Mouse (Mus musculus) MEL (cell line): ENCODE data around the gene Hist2h2aa1. TPM values are rescaled to one million over a fixed set of nuclear protein-coding genes. Genes with fewer than 3 reads are reported as not detected.
"Not testable (repeated sequence)": the region's sequence is repeated elsewhere in the genome, so short reads cannot be mapped to it uniquely, and the experiment has no call there.

Source experiments
- DNase-seq: peaks from one replicate; pipeline ENCODE4 v3.0.0; 2011; ENCODE audit warnings: low read depth, low spot score
- H3K27ac ChIP-seq: 2 replicates; pipeline ENCODE4 v1.5.1; 2012; ENCODE audit warnings: low read depth, mild to moderate bottlenecking, control low read depth, low read length, moderate library complexity; ENCODE audit not compliant: control insufficient read depth
- H3K27me3 ChIP-seq, 2 experiments: fragments of 150-350 bp in 1 of 2; sonication (generic) in 1 of 2; 2 replicates each; pipeline ENCODE4 v1.6.1; 2012; ENCODE audit warnings: low read length in 2 of 2, mild to moderate bottlenecking in 2 of 2, improper control_type of control experiment in 1 of 2, moderate library complexity in 1 of 2; ENCODE audit not compliant: insufficient read depth in 2 of 2, control insufficient read depth in 1 of 2
- H3K36me3 ChIP-seq, 2 experiments: 2 replicates each; pipeline ENCODE4 v1.6.1; 2012 to 2014; ENCODE audit warnings: low read length in 2 of 2, improper control_type of control experiment in 1 of 2, inconsistent platforms in 1 of 2, mild to moderate bottlenecking in 1 of 2; ENCODE audit not compliant: insufficient read depth in 2 of 2, control insufficient read depth in 1 of 2
- H3K4me1 ChIP-seq, 2 experiments: fragments of 150-350 bp in 1 of 2; sonication (generic) in 1 of 2; 2 replicates each; pipeline ENCODE4 v1.6.1; 2012; ENCODE audit warnings: low read length in 2 of 2, improper control_type of control experiment in 1 of 2, mild to moderate bottlenecking in 1 of 2; ENCODE audit not compliant: insufficient read depth in 2 of 2, control insufficient read depth in 1 of 2
- H3K4me3 ChIP-seq, 2 experiments: fragments of 150-350 bp in 1 of 2; sonication (generic) in 1 of 2; 2 replicates each; pipeline ENCODE4 v1.5.1; 2012; ENCODE audit warnings: low read depth in 2 of 2, low read length in 2 of 2, mild to moderate bottlenecking in 2 of 2, moderate library complexity in 2 of 2, control low read depth in 1 of 2, improper control_type of control experiment in 1 of 2; ENCODE audit not compliant: control insufficient read depth in 1 of 2, insufficient read depth in 1 of 2
- H3K79me2 ChIP-seq: 2 replicates; pipeline ENCODE4 v1.6.1; 2012; ENCODE audit warnings: mild to moderate bottlenecking, low read length, moderate library complexity; ENCODE audit not compliant: control insufficient read depth, poor library complexity, insufficient read depth
- H3K9ac ChIP-seq: 2 replicates; pipeline ENCODE4 v1.6.1; 2012; ENCODE audit warnings: low read depth, mild to moderate bottlenecking, control low read depth, low read length, moderate library complexity; ENCODE audit not compliant: control insufficient read depth, poor library complexity, severe bottlenecking
- H3K9me3 ChIP-seq: fragments of 150-350 bp; sonication (generic); replicated peaks from 2 replicates; pipeline ENCODE4 v1.6.1; 2012; ENCODE audit warnings: mild to moderate bottlenecking, low read length, improper control_type of control experiment, moderate library complexity; ENCODE audit not compliant: insufficient read depth
- BHLHE40 ChIP-seq: IDR thresholded peaks from 2 replicates; pipeline ENCODE4 v1.6.1; 2012; ENCODE audit warnings: low read depth, mild to moderate bottlenecking, inconsistent platforms, low read length, improper control_type of control experiment, borderline replicate concordance
- CHD1 ChIP-seq: IDR thresholded peaks from 2 replicates; pipeline ENCODE4 v1.6.1; 2012; ENCODE audit warnings: low read depth, mild to moderate bottlenecking, inconsistent platforms, low read length, improper control_type of control experiment
- CTCF ChIP-seq, 3 experiments: IDR thresholded peaks in 2 of 3; conservative IDR thresholded peaks in 1 of 3; 2 replicates each; pipeline ENCODE4 v1.5.1; 2011 to 2012; ENCODE audit warnings: low read length in 3 of 3, low read depth in 2 of 3, mild to moderate bottlenecking in 2 of 3, improper control_type of control experiment in 1 of 3, inconsistent platforms in 1 of 3, mixed read lengths in 1 of 3, moderate library complexity in 1 of 3; ENCODE audit not compliant: control insufficient read depth in 1 of 3, insufficient read depth in 1 of 3, poor library complexity in 1 of 3, severe bottlenecking in 1 of 3
- E2F4 ChIP-seq: IDR thresholded peaks from 2 replicates; pipeline ENCODE4 v1.6.1; 2011; ENCODE audit warnings: low read depth, low read length, improper control_type of control experiment, borderline replicate concordance
- EP300 ChIP-seq, 2 experiments: IDR thresholded peaks; 2 replicates each; pipeline ENCODE4 v1.6.1; 2011; ENCODE audit warnings: improper control_type of control experiment in 2 of 2, low read length in 2 of 2, low read depth in 1 of 2, mild to moderate bottlenecking in 1 of 2
- ETS1 ChIP-seq: IDR thresholded peaks from 2 replicates; pipeline ENCODE4 v1.6.1; 2012; ENCODE audit warnings: low read depth, mild to moderate bottlenecking, inconsistent platforms, low read length, improper control_type of control experiment, moderate library complexity
- GABPA ChIP-seq: IDR thresholded peaks from 2 replicates; pipeline ENCODE4 v1.6.1; 2012; ENCODE audit warnings: low read depth, mild to moderate bottlenecking, inconsistent platforms, low read length, improper control_type of control experiment, moderate library complexity
- HCFC1 ChIP-seq: IDR thresholded peaks from 2 replicates; pipeline ENCODE4 v1.6.1; 2012; ENCODE audit warnings: low read depth, mild to moderate bottlenecking, inconsistent platforms, low read length, improper control_type of control experiment, moderate library complexity
- JUND ChIP-seq: IDR thresholded peaks from 2 replicates; pipeline ENCODE4 v1.6.1; 2011; ENCODE audit warnings: low read depth, mild to moderate bottlenecking, improper control_type of control experiment, low read length
- KAT2A ChIP-seq: conservative IDR thresholded peaks from 2 replicates; pipeline ENCODE4 v1.6.1; 2012; ENCODE audit warnings: low read depth, low read length, improper control_type of control experiment, inconsistent platforms
- MAFK ChIP-seq: IDR thresholded peaks from 2 replicates; pipeline ENCODE4 v1.6.1; 2011; ENCODE audit warnings: low read depth, mild to moderate bottlenecking, low read length, improper control_type of control experiment, borderline replicate concordance
- MAX ChIP-seq: IDR thresholded peaks from 2 replicates; pipeline ENCODE4 v1.6.1; 2011; ENCODE audit warnings: low read length, improper control_type of control experiment
- MAZ ChIP-seq: IDR thresholded peaks from 2 replicates; pipeline ENCODE4 v1.6.1; 2012; ENCODE audit warnings: low read depth, mild to moderate bottlenecking, inconsistent platforms, low read length, improper control_type of control experiment
- MXI1 ChIP-seq: IDR thresholded peaks from 2 replicates; pipeline ENCODE4 v1.6.1; 2011; ENCODE audit warnings: mild to moderate bottlenecking, low read depth, low read length, improper control_type of control experiment
- MYC ChIP-seq: IDR thresholded peaks from 2 replicates; pipeline ENCODE4 v1.6.1; 2011; ENCODE audit warnings: low read depth, mild to moderate bottlenecking, low read length, improper control_type of control experiment, moderate library complexity
- POLR2A ChIP-seq, 2 experiments: IDR thresholded peaks; 2 replicates each; pipeline ENCODE4 v1.6.1; 2011 to 2012; ENCODE audit warnings: low read length in 2 of 2, mild to moderate bottlenecking in 2 of 2, control low read depth in 1 of 2, improper control_type of control experiment in 1 of 2, low read depth in 1 of 2, moderate library complexity in 1 of 2; ENCODE audit not compliant: control insufficient read depth in 1 of 2, insufficient read depth in 1 of 2, poor library complexity in 1 of 2
- POLR2AphosphoS2 ChIP-seq: IDR thresholded peaks from 2 replicates; pipeline ENCODE4 v1.6.1; 2011; ENCODE audit warnings: low read length, improper control_type of control experiment
- POLR2AphosphoS5 ChIP-seq: IDR thresholded peaks from 2 replicates; pipeline ENCODE4 v1.6.1; 2012; ENCODE audit warnings: low read depth, borderline replicate concordance, mild to moderate bottlenecking, inconsistent platforms, low read length, moderate library complexity, mixed read lengths
- RAD21 ChIP-seq: IDR thresholded peaks from 2 replicates; pipeline ENCODE4 v1.6.1; 2011; ENCODE audit warnings: mild to moderate bottlenecking, low read depth, low read length, improper control_type of control experiment
- RCOR1 ChIP-seq: IDR thresholded peaks from 2 replicates; pipeline ENCODE4 v1.6.1; 2012; ENCODE audit warnings: low read depth, mild to moderate bottlenecking, inconsistent platforms, low read length, improper control_type of control experiment
- SIN3A ChIP-seq: IDR thresholded peaks from 2 replicates; pipeline ENCODE4 v1.6.1; 2012; ENCODE audit warnings: low read length, improper control_type of control experiment, inconsistent platforms
- SMC3 ChIP-seq: IDR thresholded peaks from 2 replicates; pipeline ENCODE4 v1.6.1; 2011; ENCODE audit warnings: low read depth, low read length, improper control_type of control experiment
- TAL1 ChIP-seq: IDR thresholded peaks from 2 replicates; pipeline ENCODE4 v1.6.1; 2012; ENCODE audit warnings: mild to moderate bottlenecking, inconsistent platforms, low read length, moderate library complexity, mixed read lengths
- ZC3H11A ChIP-seq: IDR thresholded peaks from 2 replicates; pipeline ENCODE4 v1.6.1; 2012; ENCODE audit warnings: low read depth, mild to moderate bottlenecking, inconsistent platforms, low read length, improper control_type of control experiment
- ZKSCAN1 ChIP-seq: IDR thresholded peaks from 2 replicates; pipeline ENCODE4 v1.6.1; 2012; ENCODE audit warnings: low read depth, mild to moderate bottlenecking, inconsistent platforms, low read length, improper control_type of control experiment, moderate library complexity
- ZMIZ1 ChIP-seq: IDR thresholded peaks from 2 replicates; pipeline ENCODE4 v1.6.1; 2012; ENCODE audit warnings: low read depth, mild to moderate bottlenecking, inconsistent platforms, low read length, improper control_type of control experiment, moderate library complexity
- polyA plus RNA-seq, 2 experiments: library from polyadenylated mRNA; stranded (reverse) in 1 of 2; unstranded in 1 of 2; fragments of >175 nt in 1 of 2; fragments of >200 nt in 1 of 2; gene quantifications; 2 replicates each; pipeline versions ENCODE4 v1.2.1 to v1.2.4; 2012; ENCODE audit warnings: low replicate concordance in 2 of 2, low read depth in 1 of 2; ENCODE audit not compliant: insufficient read length in 2 of 2, insufficient read depth in 1 of 2, missing spikeins in 1 of 2
- total RNA-seq: library from RNA; depleted of rRNA; stranded (reverse); fragments of 300-350 nt; gene quantifications from 2 replicates; pipeline ENCODE4 v1.2.3, GENCODE M21; 2012; rRNA removed

Gene Hist2h2aa1
- 3,456 and 4,103 TPM in 2 replicates for total RNA-seq
- 1 to 10 TPM in 1 of 2 experiments, not detected in 1; 1.5 TPM for polyA plus RNA-seq

DNA sequence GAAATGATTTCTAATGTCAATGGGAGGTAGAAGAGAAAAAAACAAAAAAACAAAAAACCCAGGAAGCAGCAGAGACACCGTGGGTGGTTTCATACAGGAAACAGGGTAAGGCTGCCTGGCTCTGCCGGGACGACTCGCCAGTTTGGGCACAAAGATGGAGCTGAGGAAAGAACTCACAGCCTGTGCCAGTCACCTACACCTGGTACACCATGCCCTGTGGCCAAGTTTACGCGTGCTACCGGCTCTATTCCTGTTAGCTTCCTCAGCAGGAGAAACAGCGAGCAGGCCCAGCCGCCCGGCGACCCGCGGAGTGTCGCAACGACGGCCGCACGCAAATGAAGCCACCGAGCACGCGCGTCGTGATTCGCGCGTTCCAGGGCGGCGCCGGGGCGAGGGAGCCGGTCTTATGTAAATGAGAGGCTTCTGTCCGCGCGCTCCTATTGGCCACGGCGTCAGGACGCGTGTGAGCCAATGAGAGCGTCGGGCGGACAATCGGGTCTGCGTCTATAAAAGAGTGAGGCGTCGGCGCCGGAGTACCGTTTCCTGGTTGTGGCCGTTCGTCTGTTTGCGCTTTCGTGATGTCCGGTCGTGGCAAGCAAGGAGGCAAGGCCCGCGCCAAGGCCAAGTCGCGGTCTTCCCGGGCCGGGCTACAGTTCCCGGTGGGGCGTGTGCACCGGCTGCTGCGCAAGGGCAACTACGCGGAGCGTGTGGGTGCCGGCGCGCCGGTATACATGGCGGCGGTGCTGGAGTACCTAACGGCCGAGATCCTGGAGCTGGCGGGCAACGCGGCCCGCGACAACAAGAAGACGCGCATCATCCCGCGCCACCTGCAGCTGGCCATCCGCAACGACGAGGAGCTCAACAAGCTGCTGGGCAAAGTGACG lies at the start of gene Hist2h2aa1:
Gene Hist2h2aa1, plus strand, starts transcription at position 495 of the 884 bp plus-strand sequence.
- not testable (repeated sequence) for H3K27me3 ChIP-seq, H3K79me2 ChIP-seq, H3K9me3 ChIP-seq
- peak within 1 kb of the TSS; percentile 91 for H3K9ac ChIP-seq
- peak within 1 kb of the TSS; percentile 98 for H3K27ac ChIP-seq
- peaks cover 13 to 33% of the 10 kb centered on the region in 2 experiments for H3K4me1 ChIP-seq
- DNase-seq, result peak; percentile 96
- H3K36me3 ChIP-seq, result peaks cover 0 to 56% of the 10 kb centered on the region in 2 experiments; a peak in 2 of 4 replicates
- peak within 1 kb of the TSS; percentile 72 to 78 for H3K4me3 ChIP-seq
- TF ChIP-seq POLR2AphosphoS5 (peak; percentile 77; the same call in 1 of the 2 replicates), POLR2A (IDR thresholded peaks at IDR 0.05; ENCODE audit: control insufficient read depth in 1 of 2, insufficient read depth in 1 of 2, low read depth in 1 of 2, low read length in 2 of 2, poor library complexity in 1 of 2) (peak in 1 of 2 experiments; percentile 40; a peak in 2 of 4 replicates)

DNA sequence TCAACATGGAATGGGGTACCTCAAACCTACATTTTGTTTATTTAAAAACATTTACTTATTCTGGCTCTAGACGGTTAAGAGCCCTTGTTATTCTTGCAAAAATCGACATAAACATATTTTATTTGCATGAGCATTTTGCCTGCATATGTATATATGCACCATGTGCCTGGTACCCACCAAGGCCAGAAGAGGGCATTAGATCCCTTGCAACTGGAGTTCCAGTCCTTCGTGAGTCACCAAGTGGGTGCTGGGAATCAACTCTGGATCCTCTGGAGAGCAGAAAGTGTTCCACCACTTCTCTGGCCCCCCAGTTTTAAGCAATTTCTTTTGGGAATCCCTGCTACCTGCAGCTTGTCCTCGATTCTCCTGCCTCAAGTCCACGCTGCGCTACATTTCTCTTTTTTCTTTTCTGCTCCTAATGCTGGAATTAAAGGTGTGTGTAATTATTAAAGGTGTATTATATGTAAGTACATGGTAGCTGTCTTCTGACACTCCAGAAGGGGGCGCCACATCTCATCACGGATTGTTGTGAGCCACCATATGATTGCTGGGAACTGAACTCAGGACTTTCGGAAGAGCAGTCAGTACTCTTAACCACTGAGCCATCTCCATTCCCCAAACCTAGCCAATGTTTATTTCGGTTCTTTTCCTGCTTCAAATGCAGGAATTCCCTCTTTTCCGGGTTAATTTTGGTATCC lies 49.5 kb upstream of the Hist2h2aa1 start:
- peaks cover 0 to 16% of the 10 kb centered on the region in 2 experiments; a peak in 2 of 4 replicates for H3K36me3 ChIP-seq
- H3K9ac ChIP-seq, result no peak overlapping the region; the same call in 1 of the 2 replicates
- TF ChIP-seq MXI1 (no peak), BHLHE40 (no peak; the same call in 1 of the 2 replicates), ZMIZ1 (0 out of 2 replicates have a peak, but pooled peaks have one; percentile 13), HCFC1 (peak; percentile 49), TAL1 (no peak), ETS1 (peak; percentile 31; the same call in 1 of the 2 replicates), CTCF (IDR thresholded peaks at IDR 0.05 in 2 of 3, conservative IDR thresholded peaks at IDR 0.05 in 1 of 3; ENCODE audit: control insufficient read depth in 1 of 3, insufficient read depth in 1 of 3, low read depth in 2 of 3, low read length in 3 of 3, poor library complexity in 1 of 3, severe bottlenecking in 1 of 3) (peak; percentile 57 to 62 (median 59)), ZC3H11A (peak; percentile 37), SIN3A (no peak), MAFK (no peak), MAX (no peak), CHD1 (peak; percentile 60; the same call in 1 of the 2 replicates), E2F4 (0 out of 2 replicates have a peak, but pooled peaks have one; percentile 58), JUND (0 out of 2 replicates have a peak, but pooled peaks have one; percentile 14), RCOR1 (0 out of 2 replicates have a peak, but pooled peaks have one; percentile 28), GABPA (no peak), MYC (peak; percentile 70; the same call in 1 of the 2 replicates), ZKSCAN1 (no peak), EP300 (IDR thresholded peaks at IDR 0.05; ENCODE audit: low read depth in 1 of 2, low read length in 2 of 2) (no peak; a peak in 1 of 4 replicates), KAT2A (no peak; the same call in 1 of the 2 replicates), RAD21 (peak; percentile 17), SMC3 (peak; percentile 37; the same call in 1 of the 2 replicates), POLR2AphosphoS2 (no peak; the same call in 1 of the 2 replicates), MAZ (peak; percentile 74; the same call in 1 of the 2 replicates)
- H3K4me1 ChIP-seq, result peaks cover 12 to 22% of the 10 kb centered on the region in 2 experiments
- H3K4me3 ChIP-seq, result peak overlapping the region in 1 of 2 experiments; percentile 60; a peak in 2 of 4 replicates
- H3K27ac ChIP-seq, result no peak overlapping the region
- H3K79me2 ChIP-seq, result peaks cover 9% of the 10 kb centered on the region; the same call in 1 of the 2 replicates
- peak; percentile 69 for DNase-seq
- no peaks in the 10 kb centered on the region for H3K27me3 ChIP-seq
- H3K9me3 ChIP-seq, result no peaks in the 10 kb centered on the region
